Mouse (Mus musculus) liver, embryonic 14.5 days (tissue): ENCODE measurements around the gene Nutf2-ps1.

Source experiments
- CTCF ChIP-seq: IDR thresholded peaks from 2 replicates; pipeline ENCODE4 v1.5.1; 2016; ENCODE audit warnings: antibody characterized with exemption, low read depth, control low read depth
- EP300 ChIP-seq: IDR thresholded peaks from 2 replicates; pipeline ENCODE4 v1.6.1; 2016; ENCODE audit warnings: antibody characterized with exemption, low read depth

GRCm38 (mm10) chr19:53600549-53601362 lies 11.9 kb upstream of the Nutf2-ps1 start:
- TF ChIP-seq EP300 (no peak), CTCF (no peak)
